ENCODE assay signal across 8 mouse cellular contexts in the genomic region with DNA sequence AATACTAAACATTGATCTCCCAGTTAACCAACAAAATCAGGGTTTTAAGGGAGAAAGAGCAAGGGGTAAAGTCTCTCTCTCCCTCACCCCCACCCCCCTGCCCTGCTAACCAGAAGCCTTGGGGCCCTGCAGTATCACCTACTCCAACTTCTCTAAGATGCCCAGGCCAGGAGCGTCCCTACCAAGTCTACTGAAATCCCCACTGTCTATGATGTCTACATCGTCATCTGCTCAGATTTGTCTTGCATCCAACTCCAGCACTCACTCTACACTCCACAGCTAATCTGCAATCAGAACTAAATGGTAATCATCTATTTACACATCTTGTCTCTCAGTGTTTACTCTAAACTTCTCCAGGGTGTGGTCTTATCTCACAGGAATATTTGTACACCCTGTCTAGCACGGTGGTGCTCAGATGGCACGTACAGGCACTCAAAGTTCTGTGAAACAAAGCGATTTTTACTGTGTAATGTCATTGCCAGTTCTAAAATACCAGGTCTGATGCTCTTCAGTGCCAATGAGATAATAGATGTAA. TPM values are rescaled to one million over a fixed set of nuclear protein-coding genes. Genes with fewer than 3 reads are reported as not detected.
DNase-seq lines count a peak whose midpoint lies in the region; ATAC-seq and TF ChIP-seq lines count a peak whose summit lies in the region.

No protein-coding gene starts in this region.

- TF ChIP-seq POLR2A in kidney, adult 2 months (IDR thresholded peaks at IDR 0.05; ENCODE audit: low read depth, low read length) = no peak

- peaks cover 11% of the 10 kb centered on the region; the same call in 1 of the 2 replicates for H3K4me1 ChIP-seq in kidney, adult 2 months (ENCODE audit: control insufficient read depth, insufficient read depth, low read length)
- H3K4me1 ChIP-seq in hindbrain, embryonic 13.5 days (replicated peaks) = peaks cover 28% of the 10 kb centered on the region
- H3K4me1 ChIP-seq in midbrain, embryonic 11.5 days (ENCODE audit: control insufficient read depth, insufficient read depth, low read length) = peaks cover 12% of the 10 kb centered on the region

- peak overlapping the region; percentile 98 for H3K27ac ChIP-seq in kidney, adult 2 months (ENCODE audit: insufficient read depth, low read depth, low read length)
- peak overlapping the region; percentile 97 for H3K27ac ChIP-seq in hindbrain, embryonic 13.5 days
- H3K27ac ChIP-seq in midbrain, embryonic 11.5 days (ENCODE audit: low read depth, low read length) = no peak overlapping the region

- H3K27me3 ChIP-seq in kidney, adult 2 months (replicated peaks; ENCODE audit: control insufficient read depth, insufficient read depth, low read length) = no peaks in the 10 kb centered on the region
- H3K27me3 ChIP-seq in hindbrain, embryonic 13.5 days = no peaks in the 10 kb centered on the region
- no peaks in the 10 kb centered on the region for H3K27me3 ChIP-seq in midbrain, embryonic 11.5 days (ENCODE audit: control insufficient read depth, insufficient read depth, low read length)

- 19% methylated on average over 5 of the region's 5 CpGs for WGBS in kidney, adult 2 months
- 51% methylated on average over 5 of the region's 5 CpGs for WGBS in hindbrain, embryonic 13.5 days
- WGBS in midbrain, embryonic 11.5 days = 40% methylated on average over 5 of the region's 5 CpGs

- no peak for TF ChIP-seq CTCF in kidney, adult 2 months (conservative IDR thresholded peaks at IDR 0.05; ENCODE audit: insufficient read depth, insufficient read length, low read depth, low read length)

- peak overlapping the region; percentile 85 for H3K4me3 ChIP-seq in kidney, adult 2 months (ENCODE audit: insufficient read depth, low read depth, low read length)
- H3K4me3 ChIP-seq in hindbrain, embryonic 13.5 days = peak overlapping the region; percentile 79
- H3K4me3 ChIP-seq in midbrain, embryonic 11.5 days (ENCODE audit: low read depth, low read length) = peak overlapping the region; percentile 78

- H3K4me2 ChIP-seq in hindbrain, embryonic 13.5 days = peak overlapping the region; percentile 76
- H3K4me2 ChIP-seq in midbrain, embryonic 11.5 days = peak overlapping the region; percentile 73

- no peaks in the 10 kb centered on the region for H3K9me3 ChIP-seq in hindbrain, embryonic 13.5 days
- no peaks in the 10 kb centered on the region for H3K9me3 ChIP-seq in midbrain, embryonic 11.5 days (ENCODE audit: control insufficient read depth, low read length)

- DNase-seq in kidney, adult 2 months = no peak
- no peak for DNase-seq in kidney, postnatal 4 days
- peak; percentile 63 for DNase-seq in c-Kit-negative CD71-positive TER-119-positive erythroid progenitor cells, embryonic 14.5 days (ENCODE audit: low read depth, low spot score)
- no peak for DNase-seq in midbrain, embryonic 11.5 days (ENCODE audit: low spot score, missing footprints)
- no peak for DNase-seq in thymus, adult 18-20 months
- DNase-seq in adrenal gland, postnatal 14 days = no peak
- DNase-seq in urinary bladder, adult 18-20 months (ENCODE audit: low spot score in 2 of 2) = no peak

- no peak for ATAC-seq in hindbrain, embryonic 13.5 days (ENCODE audit: low FRiP score)
- no peak for ATAC-seq in midbrain, embryonic 11.5 days (ENCODE audit: low FRiP score)

- H3K36me3 ChIP-seq in kidney, adult 2 months (ENCODE audit: control insufficient read depth, insufficient read depth, low read length) = no peaks in the 10 kb centered on the region
- H3K36me3 ChIP-seq in hindbrain, embryonic 13.5 days = 0 out of 2 replicates have a peak, but pooled peaks cover 4% of the 10 kb centered on the region
- H3K36me3 ChIP-seq in midbrain, embryonic 11.5 days (ENCODE audit: control insufficient read depth, insufficient read depth, low read length) = no peaks in the 10 kb centered on the region

- peak overlapping the region; percentile 89 for H3K9ac ChIP-seq in hindbrain, embryonic 13.5 days
- H3K9ac ChIP-seq in midbrain, embryonic 11.5 days (ENCODE audit: low read length) = peak overlapping the region; percentile 94

RNA-seq across cellular contexts. Expression of a gene that starts 0.9 kb away (rescaled TPM):
- 522 and 607 TPM in 2 replicates for polyA plus RNA-seq in kidney, adult 2 months (2012; rRNA removed)
- 74.1 and 77.8 TPM in 2 replicates for polyA plus RNA-seq in hindbrain, embryonic 13.5 days (2015; fragmentation: Nextera tagmentation; extraction: Ambion mirVana)
- polyA plus RNA-seq in midbrain, embryonic 11.5 days (2014; fragmentation: Nextera tagmentation; extraction: Ambion mirVana) = 149 and 157 TPM in 2 replicates
- total RNA-seq in adrenal gland, postnatal 14 days (2021) = 475 and 505 TPM in 2 replicates
